Mouse (Mus musculus): ENCODE measurements at regions not wholly inside any gene's neighbourhood (a gene's known extent, or its start where the extent isn't known, plus 50 kb on each side); places are given as distances from the start of the nearest gene placed in this dataset.

DNA sequence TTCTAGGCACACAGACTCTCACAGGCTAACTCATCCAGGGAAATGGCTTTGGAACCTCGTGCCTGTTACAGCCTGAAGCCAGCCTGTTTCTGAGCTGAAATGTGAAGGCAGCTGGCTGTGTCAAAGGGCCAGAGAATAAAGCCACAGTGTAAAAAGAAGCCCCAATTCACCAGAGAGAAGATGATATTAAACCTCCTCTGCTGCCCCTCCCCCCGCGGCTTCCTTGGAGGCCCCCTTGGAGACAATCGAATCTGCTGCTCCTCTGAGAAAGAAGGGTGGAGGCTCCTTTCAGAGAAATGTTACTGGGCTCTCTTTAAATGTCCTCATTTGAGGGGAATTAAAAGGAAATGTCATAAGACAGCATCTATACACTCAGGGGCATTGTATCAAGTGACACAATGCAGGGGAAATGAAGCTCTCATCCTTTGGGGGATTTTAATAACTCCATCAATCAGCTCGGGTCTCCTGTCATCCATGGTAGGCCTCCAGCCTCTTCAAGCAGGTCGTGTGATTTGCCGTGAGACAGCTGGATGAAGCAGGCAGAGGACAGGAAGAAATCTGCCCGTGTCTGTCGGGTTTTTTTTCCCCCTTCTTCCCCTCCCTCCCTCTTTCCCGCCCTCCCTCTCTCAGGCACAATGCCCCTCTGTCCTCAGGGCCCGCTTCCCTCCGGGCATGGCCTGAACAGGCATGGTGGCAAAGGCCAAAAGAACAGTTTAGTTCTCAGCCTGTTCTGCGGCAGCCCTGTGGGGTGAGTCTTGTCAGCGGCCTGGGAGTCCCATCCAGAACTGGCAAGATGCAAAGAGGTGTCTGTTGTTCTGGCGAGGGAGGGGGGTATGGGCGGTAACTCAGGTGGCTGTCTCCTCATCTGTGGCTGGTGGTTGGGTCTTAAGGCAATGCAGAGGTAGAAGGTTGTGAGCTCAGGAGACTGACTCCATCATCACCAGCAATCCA is 372.6 kb downstream of the Cog6 start:
- peak in 1 of 2 experiments; percentile 35 for DNase-seq (ENCODE audit: low spot score in 2 of 2)

DNA sequence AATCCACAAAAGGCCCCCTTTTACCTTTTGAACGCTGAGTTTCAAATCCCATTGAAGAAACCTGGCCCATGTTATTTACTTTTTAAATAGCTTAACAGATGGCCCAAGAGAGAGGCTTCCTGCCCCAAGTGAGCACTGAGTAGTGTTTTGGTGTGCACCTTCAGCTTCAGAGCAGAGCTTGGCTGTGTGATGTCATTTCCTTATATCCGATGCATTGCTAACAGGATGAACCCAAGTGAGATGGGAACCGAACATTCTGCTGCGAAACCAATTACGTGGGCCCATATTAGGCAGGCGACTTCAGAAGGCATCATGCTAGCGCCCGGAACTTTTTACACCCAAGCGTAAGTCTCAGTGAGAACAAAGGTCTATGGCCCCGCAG is 373.2 kb downstream of the Cog6 start:
- DNase-seq (ENCODE audit: low spot score in 2 of 2): no peak

DNA sequence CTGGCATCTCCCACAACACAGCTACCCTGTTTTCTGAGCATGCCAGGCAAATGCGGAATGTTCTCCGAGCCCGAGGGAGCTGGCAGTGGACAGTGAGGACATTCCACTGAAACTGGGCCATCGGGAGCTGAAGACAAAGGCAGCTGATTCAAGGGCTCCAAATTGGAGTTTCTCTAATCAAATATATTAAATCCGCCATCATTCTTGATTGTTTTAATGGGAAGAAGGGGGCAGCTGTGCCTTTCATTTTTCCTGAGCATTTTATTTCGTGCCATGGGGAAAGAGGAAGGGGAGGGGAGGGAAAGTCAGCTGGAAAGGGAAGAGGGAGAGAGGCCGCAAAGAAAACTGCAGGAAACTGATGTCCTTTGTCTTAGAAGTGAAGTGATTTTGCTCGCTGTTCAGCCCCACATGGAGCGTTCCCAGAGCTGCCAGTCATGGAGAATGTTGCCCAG is 373.9 kb downstream of the Cog6 start:
- DNase-seq (ENCODE audit: low spot score in 2 of 2): peak in 1 of 2 experiments; percentile 51

DNA sequence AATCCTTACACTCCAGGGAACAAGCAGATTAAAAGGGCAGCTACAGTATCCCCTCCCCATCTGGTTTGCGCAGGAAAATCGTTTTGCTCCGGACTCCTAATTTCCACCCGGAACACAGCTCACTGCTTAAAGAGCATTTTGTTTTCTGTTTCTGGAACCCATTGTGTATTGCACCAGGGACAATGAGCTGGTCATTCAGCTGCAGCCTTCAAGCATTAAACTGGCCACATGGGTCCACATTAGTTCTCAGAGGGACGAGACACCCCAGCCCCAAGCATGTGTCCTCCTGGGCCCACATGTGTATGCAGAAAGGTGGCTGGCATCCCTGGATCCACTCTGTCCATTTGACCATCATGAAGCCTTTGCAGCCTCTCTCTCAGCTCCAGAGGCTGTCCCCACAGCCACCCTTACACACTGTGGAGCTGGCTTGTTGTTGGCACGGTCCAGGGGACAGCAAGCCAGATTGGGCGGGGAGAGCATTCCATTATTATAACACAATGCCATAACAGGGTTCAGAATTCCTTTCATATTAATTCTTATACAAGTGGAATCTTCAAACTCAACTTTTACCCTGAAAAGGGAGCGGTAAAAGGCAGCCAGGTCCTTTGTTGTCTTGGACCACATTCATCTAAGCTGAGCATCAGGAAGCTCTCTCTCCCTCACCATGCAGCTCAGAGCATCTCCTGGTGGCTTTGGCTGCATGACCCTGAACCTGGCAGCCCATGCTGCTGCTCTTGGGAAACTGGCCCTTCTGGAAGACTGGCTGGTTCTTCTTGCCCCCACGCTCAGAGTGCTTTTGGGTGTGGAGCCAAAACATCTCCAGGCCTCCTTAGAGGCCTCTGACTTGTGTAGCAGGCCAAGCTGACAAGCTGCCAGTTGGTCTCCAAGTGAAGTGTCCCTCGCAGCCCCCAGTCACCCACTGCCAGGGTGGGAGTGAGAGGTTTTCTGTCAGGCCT is 373.4 kb downstream of the Foxo1 start:
- peak in 1 of 2 experiments; percentile 57 for DNase-seq (ENCODE audit: low spot score in 2 of 2)

DNA sequence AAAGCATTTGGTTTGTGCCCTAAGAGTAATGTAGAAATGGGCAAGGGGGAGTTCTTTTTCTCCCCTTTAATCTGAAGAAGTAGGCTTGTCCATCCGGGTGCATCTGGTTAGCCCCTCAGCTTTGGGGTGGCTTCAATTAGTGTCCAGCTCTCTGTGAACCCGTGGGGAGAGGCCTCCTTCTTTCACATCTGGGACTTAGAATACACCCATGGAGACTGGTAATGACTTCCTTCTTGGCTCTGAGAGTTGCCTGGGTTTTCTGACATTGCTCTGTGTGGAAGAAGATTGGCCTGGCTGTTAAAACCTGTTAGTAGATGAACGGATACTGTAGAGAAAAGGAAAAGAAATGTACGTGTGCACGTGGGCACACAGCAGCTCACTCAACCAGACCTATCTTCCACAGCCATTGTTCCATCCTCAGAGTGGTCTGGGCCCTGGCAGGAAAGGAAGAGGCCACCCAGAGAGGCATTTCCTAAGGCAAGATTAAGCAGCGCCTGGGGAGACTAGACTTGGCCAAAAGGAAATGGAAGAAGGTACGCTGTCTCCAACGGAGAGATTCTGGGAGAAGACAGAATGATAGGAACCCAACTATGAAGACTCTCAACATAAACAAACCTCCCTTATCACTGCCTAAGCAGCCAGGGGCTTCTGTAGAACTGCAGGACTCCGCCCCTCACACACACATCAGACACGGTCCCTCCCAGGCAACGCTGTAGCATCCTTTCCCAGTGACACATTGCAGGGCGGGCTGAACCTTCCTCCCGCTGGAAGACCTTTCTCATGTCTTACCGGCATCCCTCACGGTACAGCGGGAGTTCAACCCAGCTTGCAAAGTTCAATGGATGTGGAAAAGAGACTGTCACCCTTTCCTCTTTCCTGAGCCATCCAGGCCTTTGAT is 372.4 kb downstream of the Foxo1 start:
- DNase-seq (ENCODE audit: low spot score in 2 of 2): no peak

DNA sequence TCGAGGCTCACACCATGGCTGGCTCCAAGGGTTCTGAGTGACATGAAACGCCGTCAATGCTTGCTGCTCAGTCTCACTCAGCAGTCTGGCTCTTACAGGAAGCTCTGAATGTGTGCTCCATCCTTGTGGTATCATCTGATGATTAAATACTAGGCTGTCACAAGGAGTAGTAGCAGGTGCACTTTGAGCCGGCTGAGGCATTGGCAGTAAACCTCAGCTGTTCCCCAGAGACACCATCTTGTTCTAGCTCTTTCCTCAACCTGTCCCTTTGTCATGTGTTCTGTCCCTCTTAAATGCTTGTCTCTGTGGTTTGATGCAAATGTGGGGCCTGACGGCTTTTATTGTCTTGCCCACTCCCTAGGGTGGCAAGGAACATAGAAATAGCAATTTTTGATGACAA is 370.7 kb downstream of the Foxo1 start:
- no peak for DNase-seq (ENCODE audit: low spot score in 2 of 2)

DNA sequence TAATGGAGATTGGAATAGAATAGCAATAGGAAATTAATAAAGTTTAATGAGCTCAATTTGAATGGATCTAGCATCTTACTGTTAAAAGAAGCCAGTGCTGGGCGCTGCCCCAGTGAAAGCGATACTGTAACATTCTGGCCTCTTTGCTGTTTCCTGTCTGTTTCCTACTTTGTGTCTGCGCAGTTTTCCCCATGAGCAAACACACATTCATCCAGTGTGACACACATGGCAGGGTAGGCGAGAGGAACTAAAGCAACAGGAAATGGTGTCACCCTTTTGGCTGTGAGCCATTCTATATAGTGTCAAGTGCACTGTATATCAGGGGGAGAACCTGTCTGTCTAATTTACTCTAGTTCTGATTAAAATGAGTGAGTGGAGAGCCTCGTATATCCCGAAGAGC is 366.2 kb downstream of the Foxo1 start:
- DNase-seq (ENCODE audit: low spot score in 2 of 2): no peak

DNA sequence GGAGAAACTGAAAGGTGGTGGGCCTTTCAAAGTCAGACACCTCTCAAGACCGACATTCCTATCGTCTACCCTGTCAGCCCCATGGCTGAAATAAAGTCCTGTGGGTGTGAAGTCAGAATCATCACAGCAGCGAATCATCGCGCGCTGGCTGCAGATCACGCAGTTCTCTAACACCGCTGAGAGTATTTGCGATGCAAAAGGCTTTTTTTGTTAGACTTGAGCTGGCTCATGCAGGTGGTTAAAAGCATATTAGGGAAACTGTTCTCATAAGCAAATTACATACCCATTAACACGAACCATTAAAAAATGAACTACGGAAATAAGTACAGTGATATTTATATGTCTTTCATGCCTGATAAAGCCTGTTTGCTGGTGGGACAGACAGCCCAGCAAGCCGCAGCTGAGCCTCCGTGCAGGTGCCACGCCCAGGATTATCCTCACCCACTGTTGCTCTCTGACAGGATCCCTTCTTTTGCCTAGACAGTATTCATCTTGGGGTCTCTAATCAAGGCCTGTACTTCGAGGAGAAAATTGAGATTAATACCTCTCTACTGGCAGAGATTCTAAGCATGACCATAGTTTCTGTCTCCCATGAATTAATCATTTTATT is 365.5 kb downstream of the Foxo1 start:
- DNase-seq (ENCODE audit: low spot score in 2 of 2): no peak

DNA sequence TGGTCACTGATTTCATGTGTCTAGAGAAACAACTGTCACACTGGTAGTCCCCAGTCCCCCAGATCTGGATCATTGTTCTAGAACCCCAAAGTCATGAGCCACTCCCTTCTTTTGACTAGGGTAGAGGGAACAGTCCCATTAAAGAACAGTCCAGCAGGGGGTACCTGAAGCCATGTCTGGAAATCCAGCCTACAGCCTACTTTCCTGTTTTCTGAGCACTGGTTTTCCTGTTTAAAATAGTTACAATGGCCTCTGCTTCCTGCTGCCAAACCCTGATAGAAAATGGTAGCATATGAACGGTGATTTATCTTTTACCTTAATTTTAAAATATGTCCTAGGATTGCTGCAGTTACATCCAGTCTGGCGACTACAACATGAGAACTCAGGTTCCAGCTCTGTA is 364.5 kb downstream of the Foxo1 start:
- DNase-seq (ENCODE audit: low spot score in 2 of 2): no peak

DNA sequence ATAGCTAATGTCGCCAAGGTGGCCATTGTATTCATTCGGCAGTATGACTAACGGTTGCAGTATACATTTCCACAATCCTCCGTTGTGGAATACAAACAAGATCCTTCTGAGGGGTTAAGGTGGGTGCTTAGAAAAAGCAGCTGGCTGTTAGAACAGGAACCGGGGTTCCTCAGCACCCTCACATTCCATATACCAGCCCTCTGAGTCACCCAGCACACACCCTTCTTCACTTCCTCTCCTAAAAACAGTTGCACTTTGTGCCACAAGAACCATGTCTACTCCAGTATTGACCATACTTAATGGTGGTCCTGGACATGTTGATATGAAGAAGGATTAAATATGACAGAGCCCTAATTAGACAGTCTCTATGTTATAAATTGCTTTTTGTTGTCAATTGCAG is 362.1 kb downstream of the Foxo1 start:
- DNase-seq (ENCODE audit: low spot score in 2 of 2): no peak

DNA sequence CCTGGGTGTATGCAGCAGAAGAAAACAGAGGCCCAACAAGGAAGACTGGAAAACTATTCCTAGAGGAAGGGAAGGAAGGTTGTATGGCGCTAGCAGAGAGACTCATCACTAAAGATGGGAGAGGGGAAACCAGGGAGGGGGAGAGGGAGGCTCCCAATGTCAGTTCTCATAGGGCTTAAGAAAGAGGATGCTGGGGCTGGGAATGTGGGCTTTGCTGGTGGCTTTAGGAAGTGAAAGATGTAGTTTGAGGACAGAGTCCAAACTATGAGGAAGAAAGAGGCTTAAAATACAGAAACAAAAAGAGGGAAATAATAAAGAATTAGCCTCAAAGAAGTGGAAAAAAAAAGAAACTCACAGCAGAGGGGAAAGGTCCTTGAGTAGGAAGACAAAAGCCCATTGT is 357.0 kb downstream of the Foxo1 start:
- DNase-seq (ENCODE audit: low spot score in 2 of 2): no peak

DNA sequence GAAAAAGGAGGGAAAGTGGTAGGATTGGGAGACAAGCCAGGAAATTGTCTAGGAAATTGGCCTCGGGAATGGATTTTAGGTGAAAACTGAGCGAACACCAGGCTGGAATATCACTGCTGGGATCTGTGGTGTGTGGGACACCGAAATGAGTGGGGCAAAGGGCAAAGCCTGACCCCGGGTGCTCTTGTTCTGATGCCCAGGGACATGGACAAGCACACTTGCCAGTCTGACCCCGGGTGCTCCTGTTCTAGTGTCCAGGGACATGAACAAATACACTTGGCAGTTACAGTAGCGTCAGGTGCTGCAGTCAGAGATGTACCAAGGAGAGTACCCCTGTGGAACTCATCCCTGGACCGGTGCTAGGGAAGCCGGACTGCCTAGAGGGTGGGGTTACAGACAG is 354.4 kb downstream of the Foxo1 start:
- DNase-seq (ENCODE audit: low spot score in 2 of 2): no peak

DNA sequence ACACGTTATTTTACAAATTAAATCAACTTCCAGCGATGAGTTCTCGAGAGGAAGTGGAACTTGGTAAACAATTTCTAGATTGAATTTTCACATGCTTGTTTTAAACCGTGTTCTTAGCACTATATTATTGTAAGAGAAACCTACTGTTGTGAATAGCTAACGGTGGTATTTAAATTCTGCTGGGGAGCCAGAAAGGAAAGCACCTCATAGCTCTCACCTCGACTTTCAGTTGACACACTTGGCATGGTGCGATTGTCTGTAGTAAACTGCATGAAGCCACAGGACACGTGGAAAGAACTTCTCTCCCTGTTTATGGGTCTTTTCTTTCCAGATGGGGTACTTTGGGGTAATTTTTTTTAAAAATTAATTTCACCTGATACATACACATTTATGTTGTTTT is 353.8 kb downstream of the Foxo1 start:
- no peak for DNase-seq (ENCODE audit: low spot score in 2 of 2)

DNA sequence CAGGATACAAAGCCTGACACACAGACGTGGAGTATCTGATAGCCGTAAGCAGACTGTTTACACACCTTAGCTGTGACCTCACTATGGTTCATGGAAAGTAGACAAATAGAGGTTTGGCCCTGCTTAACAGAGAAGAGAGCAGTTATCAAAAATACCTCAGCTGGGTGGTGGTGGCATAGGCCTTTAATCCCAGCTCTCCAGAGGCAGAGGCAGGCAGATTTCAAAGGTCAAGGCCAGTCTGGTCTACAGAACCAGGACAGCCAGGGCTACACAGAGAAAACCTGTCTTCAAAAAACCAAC is 350.7 kb downstream of the Foxo1 start:
- no peak for DNase-seq (ENCODE audit: low spot score in 2 of 2)

DNA sequence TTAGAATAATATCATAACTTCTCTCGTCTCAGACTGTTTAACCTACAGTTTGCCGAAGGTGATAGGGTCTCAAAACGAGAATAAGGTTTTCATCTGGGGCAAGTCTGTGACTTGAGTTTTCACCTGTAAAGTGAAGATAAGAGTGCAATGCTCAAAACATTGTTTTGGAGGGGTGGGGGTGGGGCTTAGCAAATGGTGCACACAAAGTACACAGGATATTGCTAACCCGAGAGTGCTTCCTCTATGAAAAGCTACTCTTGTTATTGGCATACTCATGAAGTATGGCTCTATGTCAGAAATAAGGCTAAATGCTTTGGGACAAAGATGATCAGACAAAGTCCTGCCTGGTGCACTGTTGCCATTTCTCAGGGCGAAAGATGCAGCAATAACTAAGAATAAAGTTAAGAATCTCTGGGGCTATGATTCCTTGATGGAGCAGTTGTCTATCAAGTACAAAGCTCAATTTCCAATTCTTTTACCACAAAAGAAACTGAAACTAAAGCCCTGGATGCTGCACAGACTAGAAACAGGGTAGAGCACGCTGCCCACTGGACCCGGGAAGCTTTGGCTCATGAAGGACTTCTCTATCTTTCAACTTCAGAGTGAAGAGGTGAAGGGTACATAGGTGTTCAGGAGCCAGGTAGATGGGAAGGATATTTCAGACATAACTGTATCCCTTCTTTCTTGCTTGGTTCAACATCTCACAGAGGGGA is 350.2 kb downstream of the Foxo1 start:
- no peak for DNase-seq (ENCODE audit: low spot score in 2 of 2)

DNA sequence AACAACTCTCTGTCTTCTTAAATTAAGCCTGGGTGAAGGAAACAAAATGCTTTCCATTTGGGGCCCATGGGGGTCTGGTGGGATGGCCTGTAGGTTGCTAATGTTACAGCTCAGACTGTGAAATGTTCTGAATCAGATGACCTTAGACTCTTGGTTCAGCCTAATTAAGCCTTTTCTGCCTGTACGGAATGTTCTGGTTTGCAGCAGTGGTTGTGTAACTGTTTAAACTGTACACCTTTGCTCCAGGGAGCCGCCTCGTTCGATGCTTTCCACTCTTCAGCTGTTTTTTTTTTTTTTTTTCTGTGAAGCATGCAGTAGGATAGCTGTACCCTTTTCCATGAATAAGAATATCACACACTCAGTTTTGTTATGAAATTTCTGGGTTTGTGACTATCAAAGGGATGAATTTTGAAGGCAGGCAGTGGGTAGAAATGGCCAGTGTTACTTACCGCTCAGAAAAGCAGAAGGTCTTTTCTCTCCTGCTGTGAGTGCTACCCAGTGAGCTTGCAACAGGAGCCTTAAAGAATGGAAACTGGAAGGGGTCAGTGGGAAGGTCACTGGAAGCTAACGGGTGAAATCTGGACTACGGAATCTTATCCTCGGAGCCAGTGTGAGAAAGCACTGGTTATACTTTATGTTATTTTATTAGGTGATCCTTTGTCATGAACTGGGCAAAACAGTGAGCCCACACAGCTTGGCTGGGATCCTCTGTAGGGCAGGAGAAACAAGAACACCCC is 349.4 kb downstream of the Foxo1 start:
- DNase-seq (ENCODE audit: low spot score in 2 of 2): no peak

DNA sequence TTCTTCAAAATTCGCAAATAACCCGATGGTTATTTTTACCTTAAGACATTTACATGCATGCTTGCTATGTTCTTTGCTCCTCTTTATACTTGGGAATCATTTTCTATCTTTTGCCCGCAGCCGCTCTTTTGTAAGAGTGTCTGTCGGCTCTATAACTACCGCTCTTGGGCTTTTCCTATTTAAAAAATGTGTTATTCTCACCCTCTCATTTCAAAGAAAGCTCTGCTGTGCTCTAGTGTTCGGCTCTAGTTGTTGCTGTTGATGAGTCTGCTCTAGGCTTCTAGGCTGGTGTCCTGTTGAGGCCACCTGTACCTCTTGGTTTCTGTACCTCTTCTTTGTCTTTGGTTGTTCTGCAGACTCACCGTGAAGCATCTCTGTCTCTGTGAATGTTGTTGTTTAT is 343.7 kb downstream of the Foxo1 start:
- DNase-seq (ENCODE audit: low spot score in 2 of 2): no peak

DNA sequence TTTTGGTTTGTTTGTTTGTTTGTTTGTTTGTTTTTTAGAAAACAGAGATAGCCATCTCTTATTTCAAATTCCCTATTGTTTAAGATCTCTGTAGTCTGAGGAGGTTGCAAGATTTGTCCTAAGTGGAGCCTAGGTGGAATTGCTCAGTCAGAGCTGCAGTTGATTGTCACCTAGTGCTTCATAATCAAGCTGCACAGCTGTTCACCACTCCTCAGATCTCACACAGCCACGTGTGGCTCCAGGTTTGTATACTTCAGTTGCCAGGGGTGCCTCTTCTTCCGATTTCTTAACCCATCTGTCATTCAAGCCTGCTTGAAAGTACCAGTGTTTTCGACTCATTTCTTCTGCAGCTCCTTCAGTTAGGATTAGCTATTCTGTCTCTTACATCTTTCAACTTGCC is 342.3 kb downstream of the Foxo1 start:
- DNase-seq (ENCODE audit: low spot score in 2 of 2): no peak

DNA sequence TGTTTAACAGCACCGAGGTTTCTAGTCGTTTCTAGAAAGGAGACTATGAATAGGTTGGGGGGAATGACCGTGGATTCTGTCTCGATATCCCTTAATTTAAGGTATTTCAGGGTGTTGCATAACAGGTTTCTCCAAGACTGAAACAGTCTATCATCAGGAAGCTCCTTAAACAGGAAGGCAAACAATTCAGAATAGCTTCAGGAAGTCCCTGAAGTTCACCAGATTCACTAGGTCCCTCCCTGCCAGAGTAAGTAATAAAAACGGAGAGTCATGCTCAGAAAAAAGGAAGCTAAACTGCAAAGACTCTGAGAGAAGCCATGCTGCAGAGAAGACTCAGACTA is 339.9 kb downstream of the Foxo1 start:
- DNase-seq (ENCODE audit: low spot score in 2 of 2): no peak

All from layer of hippocampus, adult 18-20 months (tissue).